Mouse (Mus musculus) spleen, adult 2 months (tissue): ENCODE results near the gene Rac3.

Experiments
- CTCF ChIP-seq: fragments of 200-500 bp; IDR thresholded peaks from 2 replicates; pipeline ENCODE4 v1.5.1; 2011; ENCODE audit warnings: mild to moderate bottlenecking, inconsistent platforms; ENCODE audit not compliant: insufficient read depth, insufficient read length, insufficient replicate concordance; ENCODE audit errors: extremely low read depth
- POLR2A ChIP-seq: fragments of 200-500 bp; IDR thresholded peaks from 2 replicates; pipeline ENCODE4 v1.6.1; 2011; ENCODE audit warnings: low read depth, low read length, inconsistent platforms

- TF ChIP-seq CTCF (peak; percentile 22; the same call in 1 of the 2 replicates), POLR2A (no peak)
Observed at GRCm38 (mm10) chr11:120679909-120680308, 41.4 kb upstream of the Rac3 start.
